Mouse (Mus musculus) cerebellum, adult 2 months (tissue): ENCODE results near the gene H6pd. TPM values are rescaled to one million over a fixed set of nuclear protein-coding genes. Genes with fewer than 3 reads are reported as not detected.

ENCODE experiments used
- DNase-seq, 2 experiments: peaks; one replicate each; pipeline ENCODE4 v3.0.0; 2021
- H3K27ac ChIP-seq: fragments of 200-500 bp; 2 replicates; pipeline ENCODE4 v1.5.1; 2012; ENCODE audit warnings: low read length, control low read depth, inconsistent platforms; ENCODE audit not compliant: insufficient read depth
- H3K27me3 ChIP-seq: fragments of 200-500 bp; 2 replicates; pipeline ENCODE4 v1.6.1; 2012; ENCODE audit warnings: inconsistent platforms, mild to moderate bottlenecking, low read length, moderate library complexity; ENCODE audit not compliant: control insufficient read depth, insufficient read depth
- H3K4me1 ChIP-seq: fragments of 200-500 bp; 2 replicates; pipeline ENCODE4 v1.6.1; 2011; ENCODE audit warnings: low read length; ENCODE audit not compliant: control insufficient read depth, insufficient read depth
- H3K4me3 ChIP-seq: fragments of 200-500 bp; replicated peaks from 2 replicates; pipeline ENCODE3; 2011; ENCODE audit warnings: mild to moderate bottlenecking, low read depth, low read length, control low read depth; ENCODE audit not compliant: insufficient read depth
- CTCF ChIP-seq: fragments of 200-500 bp; IDR thresholded peaks from 2 replicates; pipeline ENCODE4 v1.5.1; 2011; ENCODE audit warnings: low read depth, mild to moderate bottlenecking, control low read depth, low read length, moderate library complexity, borderline replicate concordance; ENCODE audit not compliant: insufficient read depth
- POLR2A ChIP-seq: fragments of 200-500 bp; IDR thresholded peaks from 2 replicates; pipeline ENCODE4 v1.6.1; 2011; ENCODE audit warnings: low read length, control low read depth, borderline replicate concordance; ENCODE audit not compliant: insufficient read depth
- WGBS: fragments of 180-500 bp; shearing (Covaris S2); methylation state at CpG from one replicate; pipeline ENCODE4 v1.1.7; 2018; 5-methylcytosine and 5-hydroxymethylcytosine counted together
- polyA plus RNA-seq: library from polyadenylated mRNA; depleted of rRNA; stranded (reverse); fragments of >200 nt; gene quantifications from 2 replicates; pipeline ENCODE4 v1.2.3, GENCODE M21; 2012

The H6pd gene
- polyA plus RNA-seq, 1 experiment = 11.6 TPM

DNA sequence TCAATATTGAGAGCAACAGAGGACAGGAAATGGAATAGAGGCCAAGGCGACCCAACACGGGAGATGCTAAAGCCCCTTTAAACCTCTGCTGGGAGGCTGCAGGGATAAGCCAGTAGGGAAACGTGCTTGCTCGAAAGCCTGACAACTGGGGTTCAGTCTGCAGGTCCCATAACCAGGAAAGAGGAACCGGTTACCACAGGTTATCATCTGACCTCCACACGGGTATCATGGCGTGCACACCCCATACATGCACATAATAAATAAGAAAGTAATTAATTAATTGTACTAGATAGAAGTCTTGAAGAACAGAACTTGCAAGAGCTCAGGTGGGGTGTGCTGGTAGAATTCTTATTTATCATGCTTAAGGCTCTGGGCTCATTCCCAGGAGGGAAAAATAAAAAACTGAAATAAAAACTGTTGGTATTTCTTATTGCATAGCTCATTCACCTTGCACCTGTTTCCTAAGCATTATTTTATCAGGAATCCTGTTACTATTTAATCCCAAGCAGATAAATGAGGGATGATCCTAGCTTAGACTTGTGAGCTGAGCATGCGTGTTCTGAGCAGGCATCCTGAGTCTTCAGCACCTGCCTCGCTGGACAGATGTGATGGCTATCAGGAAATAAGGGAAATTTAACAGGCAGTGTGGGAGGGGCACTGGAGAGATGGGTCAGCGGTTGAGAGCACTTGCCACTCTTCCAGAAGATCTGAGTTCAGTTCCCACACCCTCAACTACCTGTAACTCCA is 22.0 kb downstream of the H6pd start:
- Histone ChIP-seq H3K27me3 (no peaks in the 10 kb centered on the region), H3K27ac (no peak overlapping the region), H3K4me3 (no peak overlapping the region), H3K4me1 (peaks cover 34% of the 10 kb centered on the region)
- no peak for DNase-seq
- WGBS = 91% methylated on average over 10 of the region's 10 CpGs
- TF ChIP-seq POLR2A (no peak), CTCF (no peak)

DNA sequence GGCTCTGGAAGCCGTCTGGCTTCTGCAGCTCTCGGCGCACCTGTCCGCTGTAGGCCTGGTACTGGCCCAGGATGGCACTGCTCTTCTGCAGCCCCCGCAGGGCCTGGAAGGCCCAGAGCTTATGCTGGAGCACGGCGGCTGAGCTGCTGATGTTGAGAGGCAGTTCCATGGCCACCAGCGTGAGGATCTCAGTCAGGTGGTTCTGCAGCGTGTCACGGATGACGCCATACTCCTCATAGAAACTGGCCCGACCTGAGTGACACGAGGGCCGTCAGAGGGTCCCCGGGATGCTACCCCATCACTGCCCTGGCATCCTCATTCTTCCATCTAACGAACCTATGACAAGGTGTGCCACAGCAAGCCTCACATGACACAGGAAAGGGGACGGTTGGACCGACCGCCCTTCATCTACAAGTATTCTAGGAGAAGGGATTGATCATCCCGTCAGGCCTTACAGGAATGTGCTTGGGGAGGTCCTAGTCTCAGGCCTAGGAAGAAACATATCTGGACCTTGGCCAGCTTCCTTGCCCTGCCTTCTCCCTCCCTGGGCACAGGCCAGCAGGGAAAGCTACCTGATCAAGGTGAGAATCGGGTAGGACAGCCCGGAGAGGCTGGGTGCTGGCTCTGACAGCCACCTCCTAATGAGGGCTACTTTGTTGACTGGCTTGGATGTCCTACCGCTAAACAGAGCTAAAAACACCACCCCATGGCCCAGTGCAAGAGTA is 24.7 kb downstream of the H6pd start:
- peaks cover 19% of the 10 kb centered on the region for H3K4me1 ChIP-seq
- no peaks in the 10 kb centered on the region for H3K27me3 ChIP-seq
- WGBS = 91% methylated on average over 23 of the region's 23 CpGs
- no peak for DNase-seq
- no peak for TF ChIP-seq CTCF
- TF ChIP-seq POLR2A = no peak
- H3K4me3 ChIP-seq = no peak overlapping the region
- no peak overlapping the region for H3K27ac ChIP-seq

- 82% methylated on average over 15 of the region's 15 CpGs for whole genome bisulfite sequencing
- H3K27me3 ChIP-seq = no peaks in the 10 kb centered on the region
- H3K4me1 ChIP-seq = peaks cover 26% of the 10 kb centered on the region
- no peak overlapping the region for H3K27ac ChIP-seq
- no peak overlapping the region for H3K4me3 ChIP-seq
- no peak for TF ChIP-seq CTCF
- TF ChIP-seq POLR2A = no peak
- no peak for DNase-seq
Observed at GRCm38 (mm10) chr4:149982154-149982553, 26.7 kb downstream of the H6pd start.

DNA sequence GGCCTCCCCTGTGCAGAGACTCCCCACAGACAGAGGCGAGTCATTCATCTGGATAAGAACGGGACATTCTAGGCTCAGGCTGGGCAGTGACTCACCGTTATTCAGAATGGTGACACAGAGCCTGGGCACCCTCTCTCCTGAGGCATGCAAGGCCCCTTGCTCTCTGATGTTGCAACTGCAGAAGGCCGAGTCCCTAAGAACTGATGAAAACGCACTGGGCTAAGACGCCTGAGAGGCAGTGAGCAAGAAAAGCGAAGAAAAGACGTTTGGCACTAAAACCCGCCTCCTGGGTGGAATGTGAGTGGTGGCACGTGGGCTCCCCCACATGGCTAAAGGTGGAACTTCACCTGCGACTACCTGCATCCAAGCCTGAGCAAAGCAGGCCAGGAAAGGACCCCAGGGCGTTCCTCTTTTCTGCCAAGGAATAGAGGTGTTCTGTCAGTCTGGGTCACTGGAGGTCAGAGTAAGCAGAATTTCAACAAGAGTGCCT is 29.0 kb downstream of the H6pd start:
- TF ChIP-seq CTCF (peak; percentile 95), POLR2A (peak; percentile 14; the same call in 1 of the 2 replicates)
- Histone ChIP-seq H3K4me1 (peaks cover 18% of the 10 kb centered on the region), H3K27ac (no peak overlapping the region), H3K27me3 (no peaks in the 10 kb centered on the region), H3K4me3 (peak overlapping the region; percentile 54)
- DNase-seq = peak; percentile 85 to 92
- 1% methylated on average over 12 of the region's 12 CpGs for WGBS

DNA sequence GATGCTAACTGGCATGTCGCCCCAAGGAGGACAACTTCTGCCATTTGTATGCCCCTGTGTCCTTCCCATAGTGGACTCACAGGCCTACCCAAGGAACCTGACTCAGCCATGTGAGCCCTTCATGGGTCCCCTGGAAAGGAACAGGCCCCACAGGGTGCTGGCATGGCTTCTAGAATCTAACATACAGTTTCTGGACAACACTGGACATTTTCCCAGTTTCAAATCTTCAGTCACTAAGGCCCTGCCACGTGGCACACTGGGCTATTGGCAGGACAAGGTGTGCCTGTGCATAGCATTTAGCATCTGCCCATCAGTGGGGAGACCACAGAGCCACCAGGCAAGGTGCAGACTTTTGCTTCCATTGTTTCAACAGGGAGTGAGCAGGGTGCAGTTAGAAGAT is 30.0 kb downstream of the H6pd start:
- WGBS = 56% methylated on average over 2 of the region's 2 CpGs

GRCm38 (mm10) chr4:149977801-149978544 is 30.9 kb downstream of the H6pd start:
- 64% methylated on average over 17 of the region's 17 CpGs for WGBS
- no peak for DNase-seq
- Histone ChIP-seq H3K27ac (no peak overlapping the region), H3K4me1 (peaks cover 15% of the 10 kb centered on the region), H3K4me3 (no peak overlapping the region), H3K27me3 (no peaks in the 10 kb centered on the region)
- TF ChIP-seq CTCF (no peak), POLR2A (no peak)

More for the DNA sequence above, 30.0 kb downstream of the H6pd start:
- Histone ChIP-seq H3K27ac (no peak overlapping the region), H3K27me3 (no peaks in the 10 kb centered on the region), H3K4me3 (no peak overlapping the region), H3K4me1 (peaks cover 15% of the 10 kb centered on the region)
- TF ChIP-seq POLR2A (no peak), CTCF (no peak)
- DNase-seq = no peak

- Histone ChIP-seq H3K27me3 (no peaks in the 10 kb centered on the region), H3K4me3 (no peak overlapping the region), H3K4me1 (peaks cover 15% of the 10 kb centered on the region), H3K27ac (no peak overlapping the region)
- no peak for TF ChIP-seq CTCF
- DNase-seq = no peak
- 78% methylated on average over 6 of the region's 6 CpGs for WGBS
Observed at GRCm38 (mm10) chr4:149977181-149977580, 31.6 kb downstream of the H6pd start.

GRCm38 (mm10) chr4:149975730-149976254 is 33.0 kb downstream of the H6pd start:
- no peak for TF ChIP-seq POLR2A
- TF ChIP-seq CTCF = no peak
- WGBS = 81% methylated on average over 5 of the region's 5 CpGs
- no peak for DNase-seq

More at GRCm38 (mm10) chr4:149975730-149976254, 33.0 kb downstream of the H6pd start:
- Histone ChIP-seq H3K27ac (no peak overlapping the region), H3K4me1 (peaks cover 15% of the 10 kb centered on the region), H3K27me3 (no peaks in the 10 kb centered on the region), H3K4me3 (no peak overlapping the region)
